9 mouse cellular contexts compared by ENCODE assay signal in genomic region chr9:79720143-79720542, GRCm38 (mm10). TPM values are rescaled to one million over a fixed set of nuclear protein-coding genes. Genes with fewer than 3 reads are reported as not detected.
DNase-seq lines count a peak whose midpoint lies in the region; ATAC-seq and TF ChIP-seq lines count a peak whose summit lies in the region.
"Had no signal": no experiment of that assay in that cellular context is flagged by ENCODE, and none has a peak within 500 bp of the region (broad histone marks: within the 10 kb centered on the region; RNA-seq: fewer than 3 reads in every experiment).

No protein-coding gene starts in this region.

- H3K27me3 ChIP-seq in intestine, embryonic 14.5 days (replicated peaks; ENCODE audit: control insufficient read depth, insufficient read depth, low read length), result peaks cover 21% of the 10 kb centered on the region
- H3K27me3 ChIP-seq in intestine, postnatal 0 days (replicated peaks; ENCODE audit: control insufficient read depth, insufficient read depth, low read length), result peaks cover 40% of the 10 kb centered on the region
- peaks cover 56% of the 10 kb centered on the region for H3K27me3 ChIP-seq in embryonic facial prominence, embryonic 10.5 days (replicated peaks; ENCODE audit: low read depth, poor library complexity, severe bottlenecking)
- H3K27me3 ChIP-seq in hindbrain, embryonic 12.5 days, result peaks cover 44% of the 10 kb centered on the region
- peaks cover 31% of the 10 kb centered on the region for H3K27me3 ChIP-seq in midbrain, embryonic 15.5 days (replicated peaks)

- peak; percentile 66 for DNase-seq in intestine, embryonic 14.5 days (ENCODE audit: low spot score)
- DNase-seq in embryonic facial prominence, embryonic 10.5 days (ENCODE audit: low spot score), result no peak
- DNase-seq in cerebellum, adult 8-10 months, result no peak

- no peaks in the 10 kb centered on the region for H3K36me3 ChIP-seq in intestine, embryonic 14.5 days (ENCODE audit: control insufficient read depth, insufficient read depth, low read length)
- no peaks in the 10 kb centered on the region for H3K36me3 ChIP-seq in intestine, postnatal 0 days (ENCODE audit: control insufficient read depth, insufficient read depth)
- H3K36me3 ChIP-seq in embryonic facial prominence, embryonic 10.5 days (replicated peaks), result no peaks in the 10 kb centered on the region
- no peaks in the 10 kb centered on the region for H3K36me3 ChIP-seq in hindbrain, embryonic 12.5 days
- no peaks in the 10 kb centered on the region for H3K36me3 ChIP-seq in midbrain, embryonic 15.5 days (replicated peaks)
- H3K36me3 ChIP-seq: G1E had no signal

- H3K4me3 ChIP-seq in intestine, embryonic 14.5 days (ENCODE audit: low read depth, low read length), result no peak overlapping the region
- H3K4me3 ChIP-seq in intestine, postnatal 0 days (ENCODE audit: low read depth, low read length), result no peak overlapping the region
- H3K4me3 ChIP-seq in embryonic facial prominence, embryonic 10.5 days, result peak overlapping the region; percentile 68
- peak overlapping the region; percentile 54; the same call in 1 of the 2 replicates for H3K4me3 ChIP-seq in hindbrain, embryonic 12.5 days
- peak overlapping the region; percentile 54; the same call in 1 of the 2 replicates for H3K4me3 ChIP-seq in midbrain, embryonic 15.5 days

- 46% methylated on average over 9 of the region's 9 CpGs for WGBS in intestine, embryonic 14.5 days
- WGBS in intestine, postnatal 0 days, result 59% methylated on average over 9 of the region's 9 CpGs
- 24% methylated on average over 9 of the region's 9 CpGs for WGBS in embryonic facial prominence, embryonic 10.5 days
- WGBS in hindbrain, embryonic 12.5 days, result 19% methylated on average over 9 of the region's 9 CpGs
- 28% methylated on average over 9 of the region's 9 CpGs for WGBS in midbrain, embryonic 15.5 days

- no peak overlapping the region for H3K27ac ChIP-seq in intestine, embryonic 14.5 days (ENCODE audit: low read depth)
- no peak overlapping the region for H3K27ac ChIP-seq in intestine, postnatal 0 days (ENCODE audit: low read depth, low read length)
- peak overlapping the region; percentile 80; the same call in 1 of the 2 replicates for H3K27ac ChIP-seq in embryonic facial prominence, embryonic 10.5 days (replicated peaks)
- H3K27ac ChIP-seq in hindbrain, embryonic 12.5 days, result no peak overlapping the region
- no peak overlapping the region for H3K27ac ChIP-seq in midbrain, embryonic 15.5 days
- H3K27ac ChIP-seq: left cerebral cortex, adult 2 months had no signal

- TF ChIP-seq CTCF in intestine, postnatal 0 days (IDR thresholded peaks at IDR 0.05; ENCODE audit: low read depth), result no peak

- ATAC-seq in intestine, embryonic 14.5 days (replicated peaks; ENCODE audit: low FRiP score, low TSS enrichment, low read depth), result no peak
- no peak for ATAC-seq in intestine, postnatal 0 days
- ATAC-seq in hindbrain, embryonic 12.5 days (ENCODE audit: low FRiP score), result no peak
- ATAC-seq in midbrain, embryonic 15.5 days (replicated peaks), result no peak
- ATAC-seq in activated CD4-positive, CD25-positive, alpha-beta regulatory T cell, adult 4 months, result no peak

- no peak overlapping the region for H3K4me2 ChIP-seq in intestine, embryonic 14.5 days (ENCODE audit: low read length)
- no peak overlapping the region for H3K4me2 ChIP-seq in intestine, postnatal 0 days (replicated peaks; ENCODE audit: low read depth)
- peak overlapping the region; percentile 93; the same call in 1 of the 2 replicates for H3K4me2 ChIP-seq in hindbrain, embryonic 12.5 days (replicated peaks)
- peak overlapping the region; percentile 95; the same call in 1 of the 2 replicates for H3K4me2 ChIP-seq in midbrain, embryonic 15.5 days

- peaks cover 17% of the 10 kb centered on the region; the same call in 1 of the 2 replicates for H3K4me1 ChIP-seq in intestine, embryonic 14.5 days (replicated peaks; ENCODE audit: control insufficient read depth, insufficient read depth, low read length)
- no peaks in the 10 kb centered on the region; the same call in 1 of the 2 replicates for H3K4me1 ChIP-seq in intestine, postnatal 0 days (replicated peaks; ENCODE audit: control insufficient read depth, insufficient read depth, low read length)
- H3K4me1 ChIP-seq in embryonic facial prominence, embryonic 10.5 days, result peaks cover 50% of the 10 kb centered on the region
- H3K4me1 ChIP-seq in hindbrain, embryonic 12.5 days, result peaks cover 24% of the 10 kb centered on the region
- peaks cover 44% of the 10 kb centered on the region for H3K4me1 ChIP-seq in midbrain, embryonic 15.5 days

- no peaks in the 10 kb centered on the region for H3K9me3 ChIP-seq in intestine, embryonic 14.5 days (ENCODE audit: control insufficient read depth, low read length)
- no peaks in the 10 kb centered on the region for H3K9me3 ChIP-seq in intestine, postnatal 0 days (ENCODE audit: control insufficient read depth)
- no peaks in the 10 kb centered on the region for H3K9me3 ChIP-seq in embryonic facial prominence, embryonic 10.5 days
- no peaks in the 10 kb centered on the region for H3K9me3 ChIP-seq in hindbrain, embryonic 12.5 days (replicated peaks)
- H3K9me3 ChIP-seq in midbrain, embryonic 15.5 days, result no peaks in the 10 kb centered on the region
- H3K9me3 ChIP-seq: G1E had no signal

- no peak overlapping the region for H3K9ac ChIP-seq in intestine, embryonic 14.5 days (ENCODE audit: low read length)
- H3K9ac ChIP-seq in intestine, postnatal 0 days (ENCODE audit: low read depth, low read length), result no peak overlapping the region
- H3K9ac ChIP-seq in hindbrain, embryonic 12.5 days, result no peak overlapping the region
- H3K9ac ChIP-seq in midbrain, embryonic 15.5 days, result no peak overlapping the region

RNA-seq across cellular contexts. Expression of gene Col12a1, which starts 1.5 kb away (rescaled TPM):
- 62.8 and 64.4 TPM in 2 replicates for polyA plus RNA-seq in intestine, embryonic 14.5 days (2014; fragmentation: Nextera tagmentation; extraction: Ambion mirVana)
- polyA plus RNA-seq in intestine, postnatal 0 days (2015; fragmentation: Nextera tagmentation; extraction: Ambion mirVana), result 16.6 and 17.0 TPM in 2 replicates
- 5.8 and 7.3 TPM in 2 replicates for polyA plus RNA-seq in embryonic facial prominence, embryonic 10.5 days (2016; fragmentation: Nextera tagmentation; extraction: Ambion mirVana)
- polyA plus RNA-seq in hindbrain, embryonic 12.5 days (2016; fragmentation: Nextera tagmentation; extraction: Ambion mirVana), result 53.8 and 60.1 TPM in 2 replicates
- 4.8 and 5.6 TPM in 2 replicates for polyA plus RNA-seq in midbrain, embryonic 15.5 days (2015; fragmentation: Nextera tagmentation; extraction: Ambion mirVana)
- polyA plus RNA-seq in activated CD4-positive, CD25-positive, alpha-beta regulatory T cell, adult 4 months (2017; shearing (Covaris generic)), result under 1 TPM; 0.04 to 0.10 TPM

RNA-seq across cellular contexts. Expression of gene Cox7a2, which starts 39.5 kb away (rescaled TPM):
- 747 and 830 TPM in 2 replicates for polyA plus RNA-seq in intestine, embryonic 14.5 days (2014; fragmentation: Nextera tagmentation; extraction: Ambion mirVana)
- 1,275 and 1,366 TPM in 2 replicates for polyA plus RNA-seq in intestine, postnatal 0 days (2015; fragmentation: Nextera tagmentation; extraction: Ambion mirVana)
- 648 and 655 TPM in 2 replicates for polyA plus RNA-seq in embryonic facial prominence, embryonic 10.5 days (2016; fragmentation: Nextera tagmentation; extraction: Ambion mirVana)
- 574 and 638 TPM in 2 replicates for polyA plus RNA-seq in hindbrain, embryonic 12.5 days (2016; fragmentation: Nextera tagmentation; extraction: Ambion mirVana)
- 735 and 766 TPM in 2 replicates for polyA plus RNA-seq in midbrain, embryonic 15.5 days (2015; fragmentation: Nextera tagmentation; extraction: Ambion mirVana)
- 100 to 1,000 TPM; 302 to 317 TPM for polyA plus RNA-seq in activated CD4-positive, CD25-positive, alpha-beta regulatory T cell, adult 4 months (2017; shearing (Covaris generic))

Comparison
In these comparisons a context has a peak if more than half of its experiments do, and no peak if none do; other contexts are left out.
1. H3K4me2 ChIP-seq: peak in hindbrain, embryonic 12.5 days (single experiment) and midbrain, embryonic 15.5 days (single experiment); none in intestine, embryonic 14.5 days (single experiment) and intestine, postnatal 0 days (single experiment).
2. H3K4me3 ChIP-seq: peak in embryonic facial prominence, embryonic 10.5 days (single experiment), hindbrain, embryonic 12.5 days (single experiment) and midbrain, embryonic 15.5 days (single experiment); none in intestine, embryonic 14.5 days (single experiment) and intestine, postnatal 0 days (single experiment).